ENCODE assay signal across 8 mouse cellular contexts in the genomic region with DNA sequence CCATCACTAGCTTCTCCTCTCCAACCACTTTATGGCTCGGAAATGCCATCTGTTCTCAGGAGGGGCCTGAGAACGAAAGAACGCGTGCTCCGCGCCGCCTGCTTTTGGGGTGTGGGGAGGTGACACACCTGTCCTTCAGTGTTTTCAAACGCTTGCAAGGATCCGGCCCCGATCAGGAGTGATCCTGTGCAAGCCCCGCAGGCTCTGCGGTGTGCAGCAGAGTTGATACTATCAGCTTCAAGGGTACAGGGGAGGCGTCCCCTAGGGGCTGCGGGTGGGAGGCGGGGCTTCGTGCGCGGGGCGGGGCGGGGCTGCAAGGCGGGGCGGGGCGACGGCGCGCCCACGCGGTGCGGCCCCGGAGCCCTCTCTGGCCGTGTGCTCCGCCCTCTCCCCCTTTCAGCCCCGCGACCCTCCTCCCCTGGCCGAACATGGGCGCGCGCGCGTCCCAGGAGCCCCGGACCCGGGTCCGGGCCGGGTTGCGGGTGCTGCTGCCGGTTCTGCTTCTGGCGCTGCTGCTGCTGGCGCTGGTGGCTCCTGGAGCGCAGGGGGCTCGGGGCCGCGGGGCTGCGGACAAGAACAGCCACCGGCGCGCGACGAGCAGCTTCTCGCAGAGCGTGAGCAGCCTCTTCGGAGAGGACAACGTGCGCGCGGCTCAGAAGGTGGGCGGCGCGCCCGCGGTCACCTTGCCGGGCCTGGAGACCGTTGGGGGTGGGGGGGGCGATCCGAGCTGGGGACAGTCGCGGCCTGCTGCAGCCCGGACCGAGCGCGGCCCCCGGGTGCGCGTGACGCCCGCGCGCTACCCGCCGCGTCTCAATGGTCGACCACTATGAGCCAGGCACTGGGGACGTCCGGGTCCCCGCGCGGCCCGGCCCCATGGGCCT. TPM values are rescaled to one million over a fixed set of nuclear protein-coding genes. Genes with fewer than 3 reads are reported as not detected.
A peak's percentile ranks its signal among the peaks of the same experiment; 100 is the strongest.
DNase-seq lines count a peak whose midpoint lies in the region; ATAC-seq and TF ChIP-seq lines count a peak whose summit lies in the region.

TSS of gene Bri3bp (plus strand) at position 335 of the 881 bp plus-strand sequence.

- no peaks in the 10 kb centered on the region for H3K9me3 ChIP-seq in intestine, postnatal 0 days (ENCODE audit: control insufficient read depth)
- H3K9me3 ChIP-seq in limb, embryonic 13.5 days, result no peaks in the 10 kb centered on the region
- H3K9me3 ChIP-seq in midbrain, embryonic 16.5 days (replicated peaks; ENCODE audit: control insufficient read depth, low read length, poor library complexity, severe bottlenecking), result no peaks in the 10 kb centered on the region

- peak; percentile 78 for ATAC-seq in intestine, postnatal 0 days
- ATAC-seq in limb, embryonic 13.5 days (ENCODE audit: low FRiP score, low read depth), result peak; percentile 89
- ATAC-seq in midbrain, embryonic 16.5 days, result peak; percentile 82

- peak within 1 kb of the TSS; percentile 44 for H3K4me3 ChIP-seq in cortical plate, adult 2 months (ENCODE audit: insufficient read depth, low read length)
- peak within 1 kb of the TSS; percentile 87 for H3K4me3 ChIP-seq in intestine, postnatal 0 days (ENCODE audit: low read depth, low read length)
- peak within 1 kb of the TSS; percentile 92 for H3K4me3 ChIP-seq in limb, embryonic 13.5 days
- H3K4me3 ChIP-seq in midbrain, embryonic 16.5 days (ENCODE audit: low read depth, low read length), result peak within 1 kb of the TSS; percentile 73

- H3K9ac ChIP-seq in intestine, postnatal 0 days (ENCODE audit: low read depth, low read length), result peak within 1 kb of the TSS; percentile 76
- peak within 1 kb of the TSS; percentile 86 for H3K9ac ChIP-seq in limb, embryonic 13.5 days
- peak within 1 kb of the TSS; percentile 86 for H3K9ac ChIP-seq in midbrain, embryonic 16.5 days (ENCODE audit: low read depth, low read length)

- no peak for TF ChIP-seq CTCF in cortical plate, adult 2 months (IDR thresholded peaks at IDR 0.05; ENCODE audit: extremely low read depth, insufficient read depth, low read length)
- TF ChIP-seq CTCF in intestine, postnatal 0 days (IDR thresholded peaks at IDR 0.05; ENCODE audit: low read depth), result 0 out of 2 replicates have a peak, but pooled peaks have one; percentile 12

- H3K27me3 ChIP-seq in intestine, postnatal 0 days (replicated peaks; ENCODE audit: control insufficient read depth, insufficient read depth, low read length), result no peaks in the 10 kb centered on the region
- H3K27me3 ChIP-seq in limb, embryonic 13.5 days, result no peaks in the 10 kb centered on the region
- no peaks in the 10 kb centered on the region for H3K27me3 ChIP-seq in midbrain, embryonic 16.5 days (ENCODE audit: control insufficient read depth, insufficient read depth, low read depth, low read length)

- peak; percentile 44; the same call in 1 of the 2 replicates for TF ChIP-seq POLR2A in cortical plate, adult 2 months (IDR thresholded peaks at IDR 0.05; ENCODE audit: extremely low read depth, insufficient read depth, low read length)

- peaks cover 4% of the 10 kb centered on the region; the same call in 1 of the 2 replicates for H3K4me1 ChIP-seq in cortical plate, adult 2 months (ENCODE audit: control insufficient read depth, insufficient read depth, low read length)
- H3K4me1 ChIP-seq in intestine, postnatal 0 days (replicated peaks; ENCODE audit: control insufficient read depth, insufficient read depth, low read length), result no peaks in the 10 kb centered on the region
- H3K4me1 ChIP-seq in limb, embryonic 13.5 days, result peaks cover 16% of the 10 kb centered on the region
- peaks cover 15% of the 10 kb centered on the region for H3K4me1 ChIP-seq in midbrain, embryonic 16.5 days (ENCODE audit: control insufficient read depth, insufficient read depth, low read length)

- no peaks in the 10 kb centered on the region for H3K36me3 ChIP-seq in intestine, postnatal 0 days (ENCODE audit: control insufficient read depth, insufficient read depth)
- peaks cover 4% of the 10 kb centered on the region for H3K36me3 ChIP-seq in limb, embryonic 13.5 days
- no peaks in the 10 kb centered on the region for H3K36me3 ChIP-seq in midbrain, embryonic 16.5 days (ENCODE audit: control insufficient read depth, insufficient read depth, low read length)

- under 1% methylated on average over 77 of the region's 97 CpGs for WGBS in intestine, postnatal 0 days
- WGBS in limb, embryonic 13.5 days, result under 1% methylated on average over 87 of the region's 97 CpGs
- WGBS in midbrain, embryonic 16.5 days, result under 1% methylated on average over 78 of the region's 97 CpGs

- peak within 1 kb of the TSS; percentile 90 for H3K4me2 ChIP-seq in intestine, postnatal 0 days (replicated peaks; ENCODE audit: low read depth)
- H3K4me2 ChIP-seq in limb, embryonic 13.5 days (replicated peaks), result peak within 1 kb of the TSS; percentile 86
- peak within 1 kb of the TSS; percentile 78 for H3K4me2 ChIP-seq in midbrain, embryonic 16.5 days (ENCODE audit: low read length)

- DNase-seq in lung, adult 18-20 months, result peak; percentile 29 to 34
- no peak for DNase-seq in lung, postnatal 25 days (ENCODE audit: low spot score)
- DNase-seq in gonadal fat pad, adult 2 months (ENCODE audit: low read depth), result no peak
- DNase-seq in spleen, postnatal 4 days (ENCODE audit: low spot score in 2 of 2), result peak; percentile 57 to 86

- 0 out of 2 replicates have a peak within 1 kb of the TSS, but pooled peaks have one; percentile 35 for H3K27ac ChIP-seq in cortical plate, adult 2 months (ENCODE audit: insufficient read depth, low read length)
- peak within 1 kb of the TSS; percentile 78 for H3K27ac ChIP-seq in intestine, postnatal 0 days (ENCODE audit: low read depth, low read length)
- peak within 1 kb of the TSS; percentile 77 for H3K27ac ChIP-seq in limb, embryonic 13.5 days
- peak within 1 kb of the TSS; percentile 75 for H3K27ac ChIP-seq in midbrain, embryonic 16.5 days (ENCODE audit: low read length)

RNA-seq across cellular contexts. Expression of gene Bri3bp, which starts in this region (rescaled TPM):
- polyA plus RNA-seq in cortical plate, adult 2 months (2012; rRNA removed), result 34.8 and 36.3 TPM in 2 replicates
- 20.2 and 20.4 TPM in 2 replicates for polyA plus RNA-seq in gonadal fat pad, adult 2 months (2012; rRNA removed)
- polyA plus RNA-seq in intestine, postnatal 0 days (2015; fragmentation: Nextera tagmentation; extraction: Ambion mirVana), result 35.7 and 42.8 TPM in 2 replicates
- 37.3 and 38.1 TPM in 2 replicates for polyA plus RNA-seq in limb, embryonic 13.5 days (2015; fragmentation: Nextera tagmentation; extraction: Ambion mirVana)
- 38.3 and 41.6 TPM in 2 replicates for polyA plus RNA-seq in midbrain, embryonic 16.5 days (2015; fragmentation: Nextera tagmentation; extraction: Ambion mirVana)

Comparison
In these comparisons a context has a peak if more than half of its experiments do, and no peak if none do; other contexts are left out.
1. DNase-seq: peak in lung, adult 18-20 months (2 of 2) and spleen, postnatal 4 days (2 of 2); none in lung, postnatal 25 days (single experiment) and gonadal fat pad, adult 2 months (single experiment).
2. Peak in every context shown above with its lines, with median percentiles within 50 percentile points of each other: H3K27ac ChIP-seq, H3K4me3 ChIP-seq, ATAC-seq, H3K4me2 ChIP-seq and H3K9ac ChIP-seq.